Mouse (Mus musculus) heart, embryonic 14.5 days (tissue): ENCODE results near the gene Sertad2. TPM values are rescaled to one million over a fixed set of nuclear protein-coding genes. Genes with fewer than 3 reads are reported as not detected.

Source experiments
- ATAC-seq: fragments of 200-750 bp; cut with Nextera tagmentation; 2 replicates; pipeline ENCODE4 v1.8.0; 2017; ENCODE audit warnings: low read depth, moderate TSS enrichment; ENCODE audit not compliant: insufficient number of reproducible peaks, insufficient read depth, low FRiP score
- H3K27ac ChIP-seq, 2 experiments: fragments of 200-500 bp in 1 of 2; fragments of 300-500 bp in 1 of 2; sonication (generic) in 1 of 2; replicated peaks in 1 of 2; 2 replicates each; pipeline ENCODE4 v1.5.1; 2012 to 2014; ENCODE audit warnings: low read depth in 2 of 2, low read length in 2 of 2, control low read depth in 1 of 2, mild to moderate bottlenecking in 1 of 2, mixed read lengths in 1 of 2; ENCODE audit not compliant: control insufficient read depth in 1 of 2, insufficient read depth in 1 of 2
- H3K27me3 ChIP-seq: fragments of 300-500 bp; sonication (generic); 2 replicates; pipeline ENCODE4 v1.6.1; 2014; ENCODE audit warnings: mild to moderate bottlenecking, low read length, control low read depth; ENCODE audit not compliant: control insufficient read depth, insufficient read depth
- H3K36me3 ChIP-seq: fragments of 300-500 bp; sonication (generic); 2 replicates; pipeline ENCODE4 v1.6.1; 2014; ENCODE audit warnings: mild to moderate bottlenecking, control low read depth, low read length, mixed read lengths; ENCODE audit not compliant: control insufficient read depth, insufficient read depth
- H3K4me1 ChIP-seq, 2 experiments: fragments of 200-500 bp in 1 of 2; fragments of 300-500 bp in 1 of 2; sonication (generic) in 1 of 2; 2 replicates each; pipeline ENCODE4 v1.6.1; 2012 to 2014; ENCODE audit warnings: low read length in 2 of 2, control low read depth in 1 of 2, mixed read lengths in 1 of 2; ENCODE audit not compliant: control insufficient read depth in 2 of 2, insufficient read depth in 2 of 2
- H3K4me2 ChIP-seq: fragments of 300-500 bp; sonication (generic); 2 replicates; pipeline ENCODE4 v1.6.1; 2014; ENCODE audit warnings: mild to moderate bottlenecking, low read length
- H3K4me3 ChIP-seq, 2 experiments: fragments of 200-500 bp in 1 of 2; fragments of 300-500 bp in 1 of 2; sonication (generic) in 1 of 2; 2 replicates each; pipeline ENCODE4 v1.5.1; 2012 to 2014; ENCODE audit warnings: low read length in 2 of 2, mild to moderate bottlenecking in 2 of 2, control low read depth in 1 of 2, low read depth in 1 of 2, moderate library complexity in 1 of 2; ENCODE audit not compliant: control insufficient read depth in 1 of 2, insufficient read depth in 1 of 2
- H3K9ac ChIP-seq: fragments of 300-500 bp; sonication (generic); 2 replicates; pipeline ENCODE4 v1.6.1; 2014; ENCODE audit warnings: mild to moderate bottlenecking, low read length
- H3K9me3 ChIP-seq: fragments of 300-500 bp; sonication (generic); 2 replicates; pipeline ENCODE4 v1.6.1; 2016; ENCODE audit warnings: low read length, control low read depth; ENCODE audit not compliant: control insufficient read depth
- WGBS: fragments of 180-500 bp; shearing (Covaris S2); extraction: QIAGEN DNeasy Blood & Tissue Kit; methylation state at CpG from one replicate; pipeline ENCODE4 v1.1.7; 2014; 5-methylcytosine and 5-hydroxymethylcytosine counted together
- polyA plus RNA-seq: library from polyadenylated mRNA; unstranded; fragments of >200 nt; fragmentation: Nextera tagmentation; extraction: Ambion mirVana; gene quantifications from 2 replicates; pipeline ENCODE4 v1.2.1, GENCODE M21; 2014

The Sertad2 gene
- polyA plus RNA-seq, 1 experiment from 2014 or later = 33.5 TPM

- Histone ChIP-seq H3K4me1 (peaks cover 0 to 3% of the 10 kb centered on the region in 2 experiments; a peak in 2 of 4 replicates), H3K9ac (no peak overlapping the region), H3K4me3 (no peak overlapping the region), H3K27ac (no peak overlapping the region), H3K36me3 (no peaks in the 10 kb centered on the region), H3K9me3 (no peaks in the 10 kb centered on the region), H3K4me2 (no peak overlapping the region), H3K27me3 (no peaks in the 10 kb centered on the region)
- no peak for ATAC-seq
- WGBS = 81% methylated on average over 2 of the region's 2 CpGs
Observed at GRCm38 (mm10) chr11:20549481-20549880, 6.4 kb downstream of the Sertad2 start.

- no peaks in the 10 kb centered on the region for H3K36me3 ChIP-seq
- no peak for ATAC-seq
- no peak overlapping the region for H3K27ac ChIP-seq
- no peak overlapping the region for H3K9ac ChIP-seq
- peaks cover 0 to under 1% of the 10 kb centered on the region in 2 experiments; a peak in 2 of 4 replicates for H3K4me1 ChIP-seq
- WGBS = 78% methylated on average over 7 of the region's 7 CpGs
- no peak overlapping the region for H3K4me2 ChIP-seq
- H3K9me3 ChIP-seq = no peaks in the 10 kb centered on the region
- H3K4me3 ChIP-seq = no peak overlapping the region
- H3K27me3 ChIP-seq = no peaks in the 10 kb centered on the region
Observed at GRCm38 (mm10) chr11:20550196-20550595, 7.1 kb downstream of the Sertad2 start.

GRCm38 (mm10) chr11:20552059-20552458 is 9.0 kb downstream of the Sertad2 start:
- Histone ChIP-seq H3K4me1 (peaks cover 3 to 11% of the 10 kb centered on the region in 2 experiments; a peak in 3 of 4 replicates), H3K27me3 (no peaks in the 10 kb centered on the region), H3K9ac (no peak overlapping the region), H3K27ac (no peak overlapping the region), H3K9me3 (no peaks in the 10 kb centered on the region), H3K36me3 (no peaks in the 10 kb centered on the region), H3K4me3 (no peak overlapping the region), H3K4me2 (no peak overlapping the region)
- WGBS = 95% methylated on average over 2 of the region's 2 CpGs
- ATAC-seq = no peak

GRCm38 (mm10) chr11:20552758-20553673 is 10.0 kb downstream of the Sertad2 start:
- WGBS = 77% methylated on average over 8 of the region's 8 CpGs
- Histone ChIP-seq H3K27me3 (no peaks in the 10 kb centered on the region), H3K9ac (no peak overlapping the region), H3K36me3 (no peaks in the 10 kb centered on the region), H3K27ac (no peak overlapping the region), H3K9me3 (no peaks in the 10 kb centered on the region), H3K4me2 (no peak overlapping the region), H3K4me3 (no peak overlapping the region), H3K4me1 (peaks cover 3 to 12% of the 10 kb centered on the region in 2 experiments; a peak in 3 of 4 replicates)
- no peak for ATAC-seq

- Histone ChIP-seq H3K27ac (no peak overlapping the region), H3K27me3 (no peaks in the 10 kb centered on the region), H3K4me2 (no peak overlapping the region), H3K36me3 (no peaks in the 10 kb centered on the region), H3K9ac (no peak overlapping the region), H3K4me1 (peaks cover 6 to 17% of the 10 kb centered on the region in 2 experiments), H3K9me3 (no peaks in the 10 kb centered on the region), H3K4me3 (no peak overlapping the region)
- 82% methylated on average over 2 of the region's 3 CpGs for WGBS
- no peak for ATAC-seq
Observed at GRCm38 (mm10) chr11:20555651-20556050, 12.6 kb downstream of the Sertad2 start.

GRCm38 (mm10) chr11:20556163-20556911 is 13.3 kb downstream of the Sertad2 start:
- no peaks in the 10 kb centered on the region for H3K36me3 ChIP-seq
- no peak overlapping the region for H3K27ac ChIP-seq
- H3K9me3 ChIP-seq = no peaks in the 10 kb centered on the region
- H3K27me3 ChIP-seq = no peaks in the 10 kb centered on the region
- no peak overlapping the region for H3K9ac ChIP-seq
- no peak overlapping the region for H3K4me3 ChIP-seq
- peaks cover 6 to 17% of the 10 kb centered on the region in 2 experiments for H3K4me1 ChIP-seq
- 60% methylated on average over 7 of the region's 7 CpGs for WGBS
- no peak overlapping the region for H3K4me2 ChIP-seq
- ATAC-seq = no peak

GRCm38 (mm10) chr11:20559236-20559950 is 16.3 kb downstream of the Sertad2 start:
- H3K36me3 ChIP-seq = no peaks in the 10 kb centered on the region
- peaks cover 3% of the 10 kb centered on the region; the same call in 1 of the 2 replicates for H3K9me3 ChIP-seq
- no peaks in the 10 kb centered on the region for H3K27me3 ChIP-seq
- H3K9ac ChIP-seq = no peak overlapping the region
- no peak overlapping the region for H3K4me2 ChIP-seq
- peaks cover 7 to 25% of the 10 kb centered on the region in 2 experiments for H3K4me1 ChIP-seq
- H3K27ac ChIP-seq = no peak overlapping the region
- 83% methylated on average over 11 of the region's 11 CpGs for WGBS
- no peak overlapping the region for H3K4me3 ChIP-seq
- no peak for ATAC-seq
